Mouse (Mus musculus) cerebellum, postnatal 10 days (tissue): ENCODE measurements around the gene Hist1h2bg.

Source experiments
- DNase-seq, 2 experiments: peaks; one replicate each; pipeline ENCODE4 v3.0.0; 2021; ENCODE audit warnings: mixed read lengths in 2 of 2

Hist1h2bg gene

GRCm38 (mm10) chr13:23571022-23571503, at the start of gene Hist1h2bg, which contains the start of gene Hist1h2ae:
Hist1h2bg (plus strand) TSS chr13:23571396.
Hist1h2ae (minus strand) TSS chr13:23571220.
- DNase-seq = peak; percentile 71 to 78

GRCm38 (mm10) chr13:23521703-23522102, 49.5 kb upstream of the Hist1h2bg start:
- DNase-seq = peak; percentile 79 to 81

GRCm38 (mm10) chr13:23523976-23524375, 47.2 kb upstream of the Hist1h2bg start:
- DNase-seq = no peak

- DNase-seq = peak; percentile 89
Measured at GRCm38 (mm10) chr13:23524654-23525053, 46.5 kb upstream of the Hist1h2bg start.

- DNase-seq = no peak
Measured at GRCm38 (mm10) chr13:23525901-23526300, 45.3 kb upstream of the Hist1h2bg start.

- peak; percentile 96 to 98 for DNase-seq
Measured at GRCm38 (mm10) chr13:23526312-23526711, 44.9 kb upstream of the Hist1h2bg start.

- no peak for DNase-seq
Measured at GRCm38 (mm10) chr13:23529005-23529404, 42.2 kb upstream of the Hist1h2bg start.

GRCm38 (mm10) chr13:23529480-23530165, 41.6 kb upstream of the Hist1h2bg start:
- no peak for DNase-seq

GRCm38 (mm10) chr13:23530181-23530900, 40.9 kb upstream of the Hist1h2bg start:
- peak; percentile 65 to 81 for DNase-seq

- DNase-seq = peak; percentile 99 to 100
Measured at GRCm38 (mm10) chr13:23530901-23531875, 40.0 kb upstream of the Hist1h2bg start, which contains the start of gene Hist1h4h. Hist1h4h (plus strand) TSS chr13:23531050.

GRCm38 (mm10) chr13:23532262-23533075, 38.7 kb upstream of the Hist1h2bg start:
- DNase-seq = no peak

GRCm38 (mm10) chr13:23533560-23534367, 37.4 kb upstream of the Hist1h2bg start, which contains the start of gene Hist1h2af:
Hist1h2af (plus strand) TSS chr13:23533906.
- DNase-seq = peak; percentile 84 to 85

GRCm38 (mm10) chr13:23534368-23535131, 36.6 kb upstream of the Hist1h2bg start:
- no peak for DNase-seq

- DNase-seq = peak; percentile 93 to 94
Measured at GRCm38 (mm10) chr13:23535137-23536075, 35.8 kb upstream of the Hist1h2bg start, which contains the start of gene Hist1h3g. Hist1h3g (plus strand) TSS chr13:23535422.

GRCm38 (mm10) chr13:23536076-23536822, 34.9 kb upstream of the Hist1h2bg start:
- no peak for DNase-seq

GRCm38 (mm10) chr13:23537006-23537710, 34.0 kb upstream of the Hist1h2bg start:
- no peak for DNase-seq

- no peak for DNase-seq
Measured at GRCm38 (mm10) chr13:23538249-23538648, 32.9 kb upstream of the Hist1h2bg start.
